Mouse (Mus musculus): ENCODE measurements around the gene C1rb. TPM values are rescaled to one million over a fixed set of nuclear protein-coding genes. Genes with fewer than 3 reads are reported as not detected.
A peak's percentile ranks its signal among the peaks of the same experiment; 100 is the strongest.
"Not testable (repeated sequence)": the region's sequence is repeated elsewhere in the genome, so short reads cannot be mapped to it uniquely, and the experiment has no call there.

Gene C1rb
- polyA plus RNA-seq, 1 experiment from 2014 or later = not detected

- H3K36me3 ChIP-seq; H3K4me1 ChIP-seq; H3K27me3 ChIP-seq (ENCODE audit: insufficient read depth, poor library complexity, severe bottlenecking); H3K9me3 ChIP-seq; H3K27ac ChIP-seq; H3K4me3 ChIP-seq: not testable (repeated sequence)
- DNase-seq (ENCODE audit: low spot score) = peak; percentile 31
- WGBS = 87% methylated on average over 2 of the region's 2 CpGs
Observed at GRCm38 (mm10) chr6:124561611-124562010, 8.5 kb upstream of the C1rb start.

GRCm38 (mm10) chr6:124575155-124575678 lies 5.1 kb downstream of the C1rb start:
- not testable (repeated sequence) for H3K27me3 ChIP-seq (ENCODE audit: insufficient read depth, poor library complexity, severe bottlenecking); DNase-seq (ENCODE audit: low spot score); H3K4me3 ChIP-seq; H3K27ac ChIP-seq; H3K4me1 ChIP-seq; H3K9me3 ChIP-seq; H3K36me3 ChIP-seq
- WGBS = 73% methylated on average over 3 of the region's 3 CpGs

GRCm38 (mm10) chr6:124580155-124580554 lies 10.1 kb downstream of the C1rb start:
- H3K9me3 ChIP-seq; DNase-seq (ENCODE audit: low spot score); H3K27me3 ChIP-seq (ENCODE audit: insufficient read depth, poor library complexity, severe bottlenecking); H3K27ac ChIP-seq; H3K36me3 ChIP-seq; H3K4me3 ChIP-seq; H3K4me1 ChIP-seq: not testable (repeated sequence)
- 70% methylated on average over 6 of the region's 7 CpGs for WGBS

GRCm38 (mm10) chr6:124582231-124582630 lies 12.1 kb downstream of the C1rb start:
- Histone ChIP-seq H3K27me3 (ENCODE audit: insufficient read depth, poor library complexity, severe bottlenecking) (no peaks in the 10 kb centered on the region), H3K4me3 (no peak overlapping the region), H3K36me3 (no peaks in the 10 kb centered on the region), H3K4me1 (no peaks in the 10 kb centered on the region), H3K27ac (no peak overlapping the region), H3K9me3 (no peaks in the 10 kb centered on the region)
- 83% methylated on average over 1 of the region's 1 CpGs for WGBS
- DNase-seq (ENCODE audit: low spot score) = no peak

- H3K4me1 ChIP-seq = no peaks in the 10 kb centered on the region
- no peaks in the 10 kb centered on the region for H3K9me3 ChIP-seq
- no peak overlapping the region for H3K4me3 ChIP-seq
- 87% methylated on average over 3 of the region's 3 CpGs for WGBS
- no peak for DNase-seq (ENCODE audit: low spot score)
- H3K36me3 ChIP-seq = no peaks in the 10 kb centered on the region
- no peaks in the 10 kb centered on the region for H3K27me3 ChIP-seq (ENCODE audit: insufficient read depth, poor library complexity, severe bottlenecking)
- H3K27ac ChIP-seq = no peak overlapping the region
Observed at GRCm38 (mm10) chr6:124584935-124585334, 14.8 kb downstream of the C1rb start.

GRCm38 (mm10) chr6:124585761-124586160 lies 15.7 kb downstream of the C1rb start:
- 87% methylated on average over 3 of the region's 3 CpGs for WGBS
- no peak for DNase-seq (ENCODE audit: low spot score)
- no peaks in the 10 kb centered on the region for H3K27me3 ChIP-seq (ENCODE audit: insufficient read depth, poor library complexity, severe bottlenecking)
- H3K36me3 ChIP-seq = no peaks in the 10 kb centered on the region
- H3K4me3 ChIP-seq = no peak overlapping the region
- H3K27ac ChIP-seq = no peak overlapping the region
- no peaks in the 10 kb centered on the region for H3K9me3 ChIP-seq
- H3K4me1 ChIP-seq = no peaks in the 10 kb centered on the region

- Histone ChIP-seq H3K4me1 (no peaks in the 10 kb centered on the region), H3K27me3 (ENCODE audit: insufficient read depth, poor library complexity, severe bottlenecking) (no peaks in the 10 kb centered on the region), H3K27ac (no peak overlapping the region), H3K4me3 (no peak overlapping the region), H3K9me3 (no peaks in the 10 kb centered on the region), H3K36me3 (no peaks in the 10 kb centered on the region)
- 70% methylated on average over 4 of the region's 4 CpGs for WGBS
- DNase-seq (ENCODE audit: low spot score) = no peak
Observed at GRCm38 (mm10) chr6:124586266-124586665, 16.2 kb downstream of the C1rb start.

GRCm38 (mm10) chr6:124588771-124589170 lies 18.7 kb downstream of the C1rb start:
- Histone ChIP-seq H3K9me3 (no peaks in the 10 kb centered on the region), H3K4me1 (no peaks in the 10 kb centered on the region), H3K4me3 (no peak overlapping the region), H3K27me3 (ENCODE audit: insufficient read depth, poor library complexity, severe bottlenecking) (no peaks in the 10 kb centered on the region), H3K27ac (no peak overlapping the region), H3K36me3 (no peaks in the 10 kb centered on the region)
- no peak for DNase-seq (ENCODE audit: low spot score)

GRCm38 (mm10) chr6:124592186-124592700 lies 22.1 kb downstream of the C1rb start:
- WGBS = 76% methylated on average over 4 of the region's 4 CpGs
- no peak for DNase-seq (ENCODE audit: low spot score)
- no peaks in the 10 kb centered on the region for H3K27me3 ChIP-seq (ENCODE audit: insufficient read depth, poor library complexity, severe bottlenecking)
- no peak overlapping the region for H3K27ac ChIP-seq
- H3K36me3 ChIP-seq = no peaks in the 10 kb centered on the region
- no peak overlapping the region for H3K4me3 ChIP-seq
- no peaks in the 10 kb centered on the region for H3K4me1 ChIP-seq
- H3K9me3 ChIP-seq = no peaks in the 10 kb centered on the region

GRCm38 (mm10) chr6:124593121-124593520 lies 23.0 kb downstream of the C1rb start:
- WGBS = 81% methylated on average over 8 of the region's 8 CpGs
- H3K9me3 ChIP-seq = no peaks in the 10 kb centered on the region
- H3K4me3 ChIP-seq = no peak overlapping the region
- H3K36me3 ChIP-seq = no peaks in the 10 kb centered on the region
- no peak for DNase-seq (ENCODE audit: low spot score)
- no peaks in the 10 kb centered on the region for H3K27me3 ChIP-seq (ENCODE audit: insufficient read depth, poor library complexity, severe bottlenecking)
- H3K4me1 ChIP-seq = no peaks in the 10 kb centered on the region
- H3K27ac ChIP-seq = no peak overlapping the region

- H3K27ac ChIP-seq = no peak overlapping the region
- H3K4me1 ChIP-seq = no peaks in the 10 kb centered on the region
- 80% methylated on average over 4 of the region's 4 CpGs for WGBS
- no peaks in the 10 kb centered on the region for H3K9me3 ChIP-seq
- no peaks in the 10 kb centered on the region for H3K36me3 ChIP-seq
- H3K4me3 ChIP-seq = no peak overlapping the region
- H3K27me3 ChIP-seq (ENCODE audit: insufficient read depth, poor library complexity, severe bottlenecking) = no peaks in the 10 kb centered on the region
- peak; percentile 68 for DNase-seq (ENCODE audit: low spot score)
Observed at GRCm38 (mm10) chr6:124602031-124602430, 31.9 kb downstream of the C1rb start.

GRCm38 (mm10) chr6:124625612-124626011 lies 55.5 kb downstream of the C1rb start:
- Histone ChIP-seq H3K27ac (no peak overlapping the region), H3K4me1 (no peaks in the 10 kb centered on the region), H3K4me3 (no peak overlapping the region), H3K36me3 (no peaks in the 10 kb centered on the region), H3K27me3 (ENCODE audit: insufficient read depth, poor library complexity, severe bottlenecking) (no peaks in the 10 kb centered on the region), H3K9me3 (no peaks in the 10 kb centered on the region)
- DNase-seq (ENCODE audit: low spot score) = peak; percentile 58
- 83% methylated on average over 13 of the region's 13 CpGs for WGBS

- 14% methylated on average over 1 of the region's 1 CpGs for WGBS
- DNase-seq (ENCODE audit: low spot score); H3K4me3 ChIP-seq; H3K27ac ChIP-seq; H3K9me3 ChIP-seq; H3K27me3 ChIP-seq (ENCODE audit: insufficient read depth, poor library complexity, severe bottlenecking); H3K36me3 ChIP-seq; H3K4me1 ChIP-seq: not testable (repeated sequence)
Observed at GRCm38 (mm10) chr6:124626184-124626583, 56.1 kb downstream of the C1rb start.

GRCm38 (mm10) chr6:124630763-124631162 lies 60.7 kb downstream of the C1rb start:
- no peaks in the 10 kb centered on the region for H3K9me3 ChIP-seq
- no peak overlapping the region for H3K27ac ChIP-seq
- H3K27me3 ChIP-seq (ENCODE audit: insufficient read depth, poor library complexity, severe bottlenecking) = no peaks in the 10 kb centered on the region
- no peak overlapping the region for H3K4me3 ChIP-seq
- no peak for DNase-seq (ENCODE audit: low spot score)
- H3K4me1 ChIP-seq = no peaks in the 10 kb centered on the region
- no peaks in the 10 kb centered on the region for H3K36me3 ChIP-seq
- WGBS = 64% methylated on average over 4 of the region's 4 CpGs
